Mouse (Mus musculus) brown adipose tissue, adult 24 weeks (tissue): ENCODE measurements at regions not wholly inside any gene's neighbourhood (a gene's known extent, or its start where the extent isn't known, plus 50 kb on each side); places are given as distances from the start of the nearest gene placed in this dataset.

Experiments used
- H3K27ac ChIP-seq: fragments of 200-500 bp; replicated peaks from 2 replicates; pipeline ENCODE4 v1.5.1; 2012; ENCODE audit warnings: low read depth, mild to moderate bottlenecking, low read length
- H3K4me1 ChIP-seq: fragments of 200-500 bp; 2 replicates; pipeline ENCODE4 v1.6.1; 2012; ENCODE audit warnings: low read length, mixed read lengths; ENCODE audit not compliant: control insufficient read depth, insufficient read depth, insufficient read length
- H3K4me3 ChIP-seq: fragments of 200-500 bp; 2 replicates; pipeline ENCODE4 v1.5.1; 2012; ENCODE audit warnings: low read depth, mild to moderate bottlenecking, low read length, moderate library complexity; ENCODE audit not compliant: insufficient read depth

- Histone ChIP-seq H3K4me3 (no peak overlapping the region), H3K27ac (no peak overlapping the region), H3K4me1 (no peaks in the 10 kb centered on the region)
Observed at GRCm38 (mm10) chr11:8148485-8148825, 515.9 kb downstream of the Tns3 start.

- no peak overlapping the region for H3K27ac ChIP-seq
- H3K4me3 ChIP-seq = no peak overlapping the region
- no peaks in the 10 kb centered on the region for H3K4me1 ChIP-seq
Observed at GRCm38 (mm10) chr11:8147790-8148484, 516.4 kb downstream of the Tns3 start.

GRCm38 (mm10) chr11:8137366-8137765 lies 527.0 kb downstream of the Tns3 start:
- Histone ChIP-seq H3K27ac (no peak overlapping the region), H3K4me1 (no peaks in the 10 kb centered on the region), H3K4me3 (no peak overlapping the region)

- no peaks in the 10 kb centered on the region for H3K4me1 ChIP-seq
- no peak overlapping the region for H3K27ac ChIP-seq
- no peak overlapping the region for H3K4me3 ChIP-seq
Observed at GRCm38 (mm10) chr11:8136666-8137065, 527.7 kb downstream of the Tns3 start.

- no peak overlapping the region for H3K4me3 ChIP-seq
- H3K4me1 ChIP-seq = no peaks in the 10 kb centered on the region; the same call in 1 of the 2 replicates
- H3K27ac ChIP-seq = no peak overlapping the region
Observed at GRCm38 (mm10) chr11:8109286-8109685, 555.0 kb downstream of the Tns3 start.

- no peaks in the 10 kb centered on the region for H3K4me1 ChIP-seq
- no peak overlapping the region for H3K27ac ChIP-seq
- no peak overlapping the region for H3K4me3 ChIP-seq
Observed at GRCm38 (mm10) chr11:8101091-8101490, 563.2 kb downstream of the Tns3 start.

- Histone ChIP-seq H3K4me1 (no peaks in the 10 kb centered on the region), H3K27ac (no peak overlapping the region), H3K4me3 (no peak overlapping the region)
Observed at GRCm38 (mm10) chr11:8084328-8084727, 580.0 kb downstream of the Tns3 start.

GRCm38 (mm10) chr11:8082811-8083210 lies 581.5 kb downstream of the Tns3 start:
- no peak overlapping the region for H3K27ac ChIP-seq
- no peaks in the 10 kb centered on the region for H3K4me1 ChIP-seq
- no peak overlapping the region for H3K4me3 ChIP-seq

- no peak overlapping the region for H3K27ac ChIP-seq
- H3K4me1 ChIP-seq = no peaks in the 10 kb centered on the region
- H3K4me3 ChIP-seq = no peak overlapping the region
Observed at GRCm38 (mm10) chr11:8073321-8073720, 591.0 kb downstream of the Tns3 start.

GRCm38 (mm10) chr11:8068873-8069272 lies 595.5 kb downstream of the Tns3 start:
- H3K4me3 ChIP-seq = no peak overlapping the region
- no peak overlapping the region for H3K27ac ChIP-seq
- H3K4me1 ChIP-seq = no peaks in the 10 kb centered on the region

- no peak overlapping the region for H3K4me3 ChIP-seq
- no peaks in the 10 kb centered on the region for H3K4me1 ChIP-seq
- no peak overlapping the region for H3K27ac ChIP-seq
Observed at GRCm38 (mm10) chr11:8067330-8067729, 597.0 kb downstream of the Tns3 start.

GRCm38 (mm10) chr11:8065811-8066210 lies 598.5 kb downstream of the Tns3 start:
- H3K4me1 ChIP-seq = no peaks in the 10 kb centered on the region
- no peak overlapping the region for H3K27ac ChIP-seq
- no peak overlapping the region for H3K4me3 ChIP-seq

GRCm38 (mm10) chr11:8065086-8065485 lies 599.2 kb downstream of the Tns3 start:
- no peaks in the 10 kb centered on the region for H3K4me1 ChIP-seq
- no peak overlapping the region for H3K27ac ChIP-seq
- H3K4me3 ChIP-seq = no peak overlapping the region

- H3K4me1 ChIP-seq = no peaks in the 10 kb centered on the region
- no peak overlapping the region for H3K27ac ChIP-seq
- H3K4me3 ChIP-seq = no peak overlapping the region
Observed at GRCm38 (mm10) chr11:8061989-8062388, 602.3 kb downstream of the Tns3 start.

GRCm38 (mm10) chr11:8061573-8061972 lies 602.8 kb downstream of the Tns3 start:
- H3K4me1 ChIP-seq = no peaks in the 10 kb centered on the region
- no peak overlapping the region for H3K4me3 ChIP-seq
- H3K27ac ChIP-seq = no peak overlapping the region

GRCm38 (mm10) chr11:8051499-8051898 lies 612.8 kb downstream of the Tns3 start:
- no peak overlapping the region for H3K4me3 ChIP-seq
- H3K4me1 ChIP-seq = no peaks in the 10 kb centered on the region
- no peak overlapping the region for H3K27ac ChIP-seq
